Mouse (Mus musculus) small intestine, adult 2 months (tissue): ENCODE data around the gene Pank3. TPM values are rescaled to one million over a fixed set of nuclear protein-coding genes. Genes with fewer than 3 reads are reported as not detected.
"Not testable (repeated sequence)": the region's sequence is repeated elsewhere in the genome, so short reads cannot be mapped to it uniquely, and the experiment has no call there.

Source experiments
- H3K27ac ChIP-seq: fragments of 200-500 bp; 2 replicates; pipeline ENCODE4 v1.5.1; 2012; ENCODE audit warnings: low read depth, low read length, control low read depth, inconsistent platforms; ENCODE audit not compliant: insufficient read depth
- H3K27me3 ChIP-seq: fragments of 200-500 bp; 2 replicates; pipeline ENCODE4 v1.6.1; 2012; ENCODE audit warnings: mild to moderate bottlenecking, moderate library complexity, low read length, inconsistent platforms; ENCODE audit not compliant: control insufficient read depth, insufficient read depth
- H3K36me3 ChIP-seq: fragments of 200-500 bp; 2 replicates; pipeline ENCODE4 v1.6.1; 2012; ENCODE audit warnings: mild to moderate bottlenecking, low read length, control low read depth, inconsistent platforms; ENCODE audit not compliant: control insufficient read depth, insufficient read depth
- H3K4me1 ChIP-seq: fragments of 200-500 bp; 2 replicates; pipeline ENCODE4 v1.6.1; 2012; ENCODE audit warnings: low read length, inconsistent platforms, mixed read lengths; ENCODE audit not compliant: control insufficient read depth, insufficient read depth, insufficient read length
- H3K4me3 ChIP-seq: fragments of 200-500 bp; 2 replicates; pipeline ENCODE4 v1.5.1; 2012; ENCODE audit warnings: low read depth, mild to moderate bottlenecking, control low read depth, inconsistent platforms, low read length, moderate library complexity
- CTCF ChIP-seq: fragments of 200-500 bp; IDR thresholded peaks from 2 replicates; pipeline ENCODE4 v1.5.1; 2012; ENCODE audit warnings: low read depth, mild to moderate bottlenecking, control low read depth, inconsistent platforms, low read length, moderate library complexity, mixed read lengths; ENCODE audit not compliant: insufficient replicate concordance, insufficient read length; ENCODE audit errors: extremely low read depth
- POLR2A ChIP-seq: fragments of 200-500 bp; IDR thresholded peaks from 2 replicates; pipeline ENCODE4 v1.6.1; 2012; ENCODE audit warnings: low read depth, mild to moderate bottlenecking, control low read depth, inconsistent platforms, low read length, moderate library complexity
- WGBS: fragments of 180-500 bp; shearing (Covaris S2); methylation state at CpG from one replicate; pipeline ENCODE4 v1.1.7; 2018; 5-methylcytosine and 5-hydroxymethylcytosine counted together
- polyA plus RNA-seq: library from polyadenylated mRNA; depleted of rRNA; stranded (reverse); fragments of >200 nt; gene quantifications from 2 replicates; pipeline ENCODE4 v1.2.3, GENCODE M21; 2012

Gene Pank3
- polyA plus RNA-seq, 1 experiment, result 3.7 TPM

GRCm38 (mm10) chr11:35780336-35780735, 11.1 kb downstream of the Pank3 start:
- WGBS, result 69% methylated on average over 3 of the region's 3 CpGs
- H3K27me3 ChIP-seq, result no peaks in the 10 kb centered on the region
- no peak overlapping the region for H3K27ac ChIP-seq
- H3K4me1 ChIP-seq, result peaks cover 1% of the 10 kb centered on the region; the same call in 1 of the 2 replicates
- no peak for TF ChIP-seq POLR2A
- TF ChIP-seq CTCF, result no peak
- H3K36me3 ChIP-seq, result peaks cover 76% of the 10 kb centered on the region
- H3K4me3 ChIP-seq, result no peak overlapping the region

DNA sequence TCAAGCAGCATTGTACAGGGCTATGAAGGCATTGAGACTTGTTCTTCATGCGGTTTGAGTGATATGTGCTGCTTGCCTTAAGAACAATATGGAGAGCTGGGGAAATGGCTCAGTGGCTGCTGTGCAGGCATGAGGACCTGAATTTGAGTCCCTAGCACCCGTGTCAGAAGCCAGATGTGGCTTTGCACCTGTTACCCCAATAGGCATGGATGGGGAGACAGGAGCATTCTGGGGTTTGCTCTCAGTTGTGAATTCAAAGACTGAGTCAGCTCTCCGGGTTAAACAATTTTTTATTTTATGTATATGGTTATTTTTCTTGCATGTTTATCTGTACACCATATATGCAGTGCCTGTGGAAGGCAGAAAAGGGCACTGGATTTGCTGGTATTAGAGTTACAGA, 13.2 kb downstream of the Pank3 start:
- Histone ChIP-seq H3K27me3 (no peaks in the 10 kb centered on the region), H3K36me3 (peaks cover 71% of the 10 kb centered on the region)

DNA sequence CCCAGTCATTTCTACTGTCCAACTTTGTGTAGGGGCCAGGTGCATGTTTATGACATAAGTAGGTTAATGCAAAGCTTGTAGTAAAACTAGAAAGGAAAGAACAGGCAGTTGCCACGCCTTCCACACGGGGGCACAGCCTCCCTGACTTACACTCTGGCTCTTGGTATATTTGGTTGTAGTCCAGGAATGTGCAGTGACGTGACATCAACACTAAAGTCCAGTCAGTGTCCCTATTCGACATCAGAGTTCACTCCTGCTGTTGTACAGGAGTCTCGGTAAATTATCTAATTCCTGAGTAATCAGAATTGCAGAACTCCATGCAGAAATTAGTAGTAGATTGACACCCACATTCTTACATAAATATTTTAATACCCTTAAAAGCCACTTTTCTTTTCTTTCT, 13.8 kb downstream of the Pank3 start:
- H3K4me3 ChIP-seq, result no peak overlapping the region
- H3K36me3 ChIP-seq, result peaks cover 68% of the 10 kb centered on the region
- H3K4me1 ChIP-seq, result peaks cover 1% of the 10 kb centered on the region; the same call in 1 of the 2 replicates
- TF ChIP-seq CTCF (peak; percentile 41; the same call in 1 of the 2 replicates), POLR2A (no peak)
- no peaks in the 10 kb centered on the region for H3K27me3 ChIP-seq
- WGBS, result 35% methylated on average over 5 of the region's 5 CpGs
- no peak overlapping the region for H3K27ac ChIP-seq

More for the DNA sequence above, 13.2 kb downstream of the Pank3 start:
- H3K27ac ChIP-seq, result no peak overlapping the region
- H3K4me1 ChIP-seq, result peaks cover 1% of the 10 kb centered on the region; the same call in 1 of the 2 replicates
- H3K4me3 ChIP-seq, result no peak overlapping the region
- no peak for TF ChIP-seq CTCF
- no peak for TF ChIP-seq POLR2A
- WGBS, result 98% methylated on average over 3 of the region's 3 CpGs

DNA sequence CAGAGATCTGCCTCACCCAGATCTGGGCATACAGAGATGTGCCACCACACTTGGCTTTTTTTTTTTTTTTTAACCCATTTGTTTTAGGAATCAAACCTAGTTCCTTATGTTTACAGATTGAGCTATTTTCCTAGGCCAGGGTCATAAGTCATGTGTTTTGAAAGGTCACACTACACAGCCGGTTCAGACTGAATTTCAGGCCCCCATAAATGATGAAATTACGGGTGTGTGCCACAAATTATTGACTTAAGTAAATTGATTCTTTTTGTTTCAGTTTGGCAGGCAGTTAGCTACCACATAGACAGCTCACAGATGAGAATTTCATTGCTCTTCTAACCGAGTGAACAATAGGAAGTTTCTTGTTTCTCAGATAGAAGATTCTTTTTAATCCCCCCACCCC, 14.7 kb downstream of the Pank3 start:
- TF ChIP-seq POLR2A, result no peak
- no peak for TF ChIP-seq CTCF
- 59% methylated on average over 3 of the region's 3 CpGs for WGBS

GRCm38 (mm10) chr11:35784537-35784936, 15.3 kb downstream of the Pank3 start:
- Histone ChIP-seq H3K27me3 (no peaks in the 10 kb centered on the region), H3K4me3 (no peak overlapping the region), H3K27ac (no peak overlapping the region), H3K36me3 (peaks cover 60% of the 10 kb centered on the region), H3K4me1 (peaks cover 1% of the 10 kb centered on the region; the same call in 1 of the 2 replicates)
- WGBS, result 94% methylated on average over 4 of the region's 4 CpGs
- TF ChIP-seq CTCF, result peak; percentile 13; the same call in 1 of the 2 replicates
- no peak for TF ChIP-seq POLR2A

More for the DNA sequence above, 14.7 kb downstream of the Pank3 start:
- Histone ChIP-seq H3K4me1 (peaks cover 1% of the 10 kb centered on the region; the same call in 1 of the 2 replicates), H3K27ac (no peak overlapping the region), H3K4me3 (no peak overlapping the region), H3K36me3 (peaks cover 64% of the 10 kb centered on the region), H3K27me3 (no peaks in the 10 kb centered on the region)

DNA sequence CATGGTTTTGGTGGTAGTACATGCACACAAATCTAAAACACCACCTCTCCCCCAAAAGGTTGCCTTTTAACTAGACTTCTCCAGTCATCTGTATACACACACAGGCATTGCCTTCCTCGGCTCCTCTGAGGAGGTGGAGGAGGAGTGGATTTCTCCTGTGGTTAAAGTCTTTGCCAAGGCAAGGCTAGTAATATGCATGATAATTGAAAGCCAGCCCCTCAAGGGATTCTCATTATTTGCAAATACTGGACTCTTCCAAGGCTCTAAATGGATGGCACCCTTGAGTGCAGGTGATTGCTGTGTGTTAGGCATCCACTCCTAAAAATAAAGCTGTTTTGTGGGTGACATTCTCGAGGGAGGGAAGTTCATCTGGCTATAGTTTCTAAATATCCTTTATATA, 19.2 kb downstream of the Pank3 start:
- Histone ChIP-seq H3K4me3 (no peak overlapping the region), H3K36me3 (peaks cover 46% of the 10 kb centered on the region), H3K27ac (no peak overlapping the region), H3K27me3 (no peaks in the 10 kb centered on the region), H3K4me1 (no peaks in the 10 kb centered on the region)
- 75% methylated on average over 2 of the region's 2 CpGs for WGBS
- TF ChIP-seq POLR2A, result no peak
- no peak for TF ChIP-seq CTCF

DNA sequence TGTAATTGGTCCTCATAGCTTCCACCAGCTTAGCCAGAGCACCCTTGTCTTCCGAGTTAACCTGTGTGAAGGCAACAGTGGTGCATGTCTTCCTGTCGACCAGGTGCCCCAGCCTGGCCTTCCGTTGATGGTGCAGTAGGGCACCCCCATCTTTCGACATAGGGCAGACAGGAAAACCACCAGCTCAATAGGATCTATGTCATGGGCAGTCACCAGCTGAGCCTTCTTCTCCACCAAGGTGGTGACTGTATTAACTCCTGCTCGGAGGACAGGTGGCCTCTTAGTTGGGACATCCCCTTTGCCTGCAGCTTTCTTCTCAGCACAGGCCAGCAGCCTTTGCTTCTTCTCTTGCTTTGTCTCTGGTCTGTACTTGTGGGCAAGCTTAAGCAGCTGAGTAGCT, 23.5 kb downstream of the Pank3 start:
- WGBS, result 64% methylated on average over 5 of the region's 5 CpGs
- not testable (repeated sequence) for H3K4me1 ChIP-seq, H3K27ac ChIP-seq, H3K4me3 ChIP-seq, H3K27me3 ChIP-seq
- H3K36me3 ChIP-seq, result peaks cover 18% of the 10 kb centered on the region

DNA sequence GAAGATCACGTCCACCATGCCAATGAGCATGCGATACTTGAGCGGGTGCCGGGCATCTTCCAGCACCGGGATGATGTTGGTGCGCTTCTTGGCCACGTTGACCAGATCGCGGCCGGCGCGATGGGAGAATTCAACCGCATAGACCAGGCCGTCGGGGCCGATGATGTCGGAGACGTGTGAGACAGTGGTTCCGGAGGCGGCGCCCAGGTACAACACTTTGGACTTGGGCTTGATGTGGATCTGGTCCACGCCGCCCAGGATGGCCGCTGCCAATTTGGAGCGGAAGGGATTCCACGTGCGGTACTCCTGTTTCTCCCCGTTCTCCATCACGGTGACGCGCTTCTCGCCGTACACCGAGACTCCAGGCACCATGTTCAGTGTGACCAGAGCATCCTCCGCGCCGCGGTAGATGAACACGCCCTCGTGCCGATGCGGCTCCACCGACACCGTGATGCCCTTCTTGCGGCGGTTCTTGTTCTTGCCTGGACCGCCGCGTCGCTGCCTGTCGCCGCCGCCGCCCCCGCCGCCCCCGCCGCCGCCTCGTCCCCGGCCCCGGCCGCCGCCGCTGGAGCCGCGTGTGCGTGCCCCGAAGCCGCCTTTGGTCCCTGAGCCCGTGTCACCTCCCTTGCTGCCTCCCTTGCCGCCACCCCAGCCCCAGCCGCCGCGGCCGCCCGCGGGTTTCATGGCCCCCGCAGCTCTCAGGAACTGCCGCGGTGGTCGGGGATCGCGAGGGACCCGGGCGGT, 28.6 kb downstream of the Pank3 start:
- TF ChIP-seq CTCF, result no peak
- no peak for TF ChIP-seq POLR2A
- Histone ChIP-seq H3K27me3 (peaks cover 19% of the 10 kb centered on the region), H3K4me1 (no peaks in the 10 kb centered on the region), H3K4me3 (no peak overlapping the region), H3K36me3 (no peaks in the 10 kb centered on the region), H3K27ac (no peak overlapping the region)
- WGBS, result 8% methylated on average over 82 of the region's 86 CpGs
